Mouse (Mus musculus) ovary, adult 18-20 months (tissue): Measurements from ENCODE around the gene Bspry.

Experiments
- DNase-seq: peaks from one replicate; pipeline ENCODE4 v3.0.0; 2022; ENCODE audit warnings: low spot score, mixed read lengths

Gene Bspry

DNA sequence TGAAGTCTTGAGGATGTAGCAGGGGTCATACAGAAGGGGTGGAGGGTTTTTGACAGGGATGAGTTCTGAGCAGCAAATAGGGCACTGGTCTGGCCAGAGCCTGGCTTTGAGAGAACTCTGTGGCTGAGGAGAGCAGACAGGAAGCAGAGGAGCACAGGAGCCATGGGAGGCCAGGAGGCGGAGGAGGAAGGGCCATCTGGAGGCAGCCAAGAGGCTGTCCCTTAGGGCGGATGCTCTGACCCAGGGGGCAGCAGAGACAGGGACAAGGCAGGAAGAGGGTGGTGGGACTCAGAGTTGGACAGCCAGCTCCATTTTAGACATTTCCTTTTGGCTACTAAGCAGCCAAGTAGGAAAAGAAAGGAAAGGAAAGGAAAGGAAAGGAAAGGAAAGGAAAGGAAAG, 36.2 kb downstream of the Bspry start:
- no peak for DNase-seq

DNA sequence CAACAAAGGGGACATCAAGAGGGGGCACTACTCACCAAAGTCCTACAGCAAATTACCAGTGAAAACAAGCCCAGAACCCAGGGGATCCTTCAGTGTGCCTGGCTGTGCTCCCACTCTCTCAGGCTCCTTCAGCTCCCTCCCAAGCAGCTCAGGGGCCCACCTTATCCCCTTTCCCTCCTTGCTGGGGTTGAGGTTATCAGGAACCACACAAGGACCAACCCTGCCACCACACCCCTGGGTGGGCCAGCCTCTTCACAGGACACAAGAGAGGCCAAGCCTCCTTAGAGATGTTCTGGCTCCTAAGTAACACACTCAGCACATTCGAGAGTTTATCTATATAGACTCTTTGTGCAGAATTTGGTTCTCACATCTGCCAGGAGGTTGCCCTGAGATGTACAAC, 36.7 kb downstream of the Bspry start:
- no peak for DNase-seq

DNA sequence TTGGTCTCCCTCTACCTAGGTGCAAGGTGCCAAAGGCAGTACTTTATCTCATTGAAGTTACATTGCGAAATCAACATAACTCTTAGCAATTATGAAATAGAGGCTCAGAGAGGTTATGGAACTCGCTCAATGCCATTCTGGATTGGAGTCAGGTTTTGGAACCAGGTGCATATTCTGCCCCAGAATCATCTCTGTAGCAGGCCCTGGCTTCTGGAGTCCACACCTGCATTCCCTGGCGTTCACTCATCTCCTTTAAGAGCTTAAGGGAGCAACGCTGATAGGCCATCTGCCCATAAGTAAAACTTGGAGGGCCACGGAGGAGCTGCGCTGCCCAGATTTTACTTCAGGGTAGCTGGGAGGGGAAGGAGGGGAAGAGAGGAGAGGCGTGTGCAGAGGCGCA, 37.2 kb downstream of the Bspry start:
- DNase-seq, result no peak

DNA sequence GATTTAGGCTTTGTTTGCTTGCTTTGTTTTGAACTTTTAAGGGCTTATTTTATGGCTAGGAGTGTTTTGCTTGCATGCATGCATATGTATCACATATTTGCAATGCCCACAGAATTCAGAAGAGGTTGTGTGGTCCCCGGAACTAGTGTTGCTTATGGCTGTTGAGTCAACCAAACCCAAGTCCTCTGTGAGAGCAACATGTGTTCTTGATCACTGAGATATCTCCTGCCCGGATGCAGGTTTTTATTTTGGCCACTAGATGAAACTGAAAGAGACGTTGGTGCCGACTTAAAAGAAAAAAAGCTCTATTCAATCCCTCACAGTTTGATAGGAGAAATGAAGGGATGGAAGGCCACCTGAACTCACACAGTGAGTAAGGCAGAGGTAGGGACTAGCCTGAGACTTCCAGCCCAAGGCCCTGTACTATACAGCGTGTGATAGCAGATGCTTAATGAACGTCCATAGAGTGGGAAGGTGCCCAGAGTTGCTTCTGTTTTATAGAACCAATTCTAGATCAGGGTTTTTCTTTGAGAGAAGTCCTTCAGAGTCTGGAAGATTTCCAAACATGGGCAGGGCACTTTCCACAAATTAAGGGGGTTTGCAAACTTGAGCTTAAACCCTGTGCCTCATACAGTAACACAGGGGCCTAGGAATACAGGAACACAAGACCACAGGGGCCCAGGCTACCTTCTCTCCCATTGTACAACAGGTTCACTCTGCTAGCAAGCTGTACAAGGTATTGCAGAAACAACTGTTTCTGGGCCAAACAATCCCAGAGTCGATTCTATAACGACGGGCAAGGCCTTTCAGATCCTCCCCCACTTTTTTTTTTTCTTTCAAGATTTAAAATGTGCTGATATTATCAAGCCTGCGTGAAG, 37.9 kb downstream of the Bspry start:
- DNase-seq, result no peak

DNA sequence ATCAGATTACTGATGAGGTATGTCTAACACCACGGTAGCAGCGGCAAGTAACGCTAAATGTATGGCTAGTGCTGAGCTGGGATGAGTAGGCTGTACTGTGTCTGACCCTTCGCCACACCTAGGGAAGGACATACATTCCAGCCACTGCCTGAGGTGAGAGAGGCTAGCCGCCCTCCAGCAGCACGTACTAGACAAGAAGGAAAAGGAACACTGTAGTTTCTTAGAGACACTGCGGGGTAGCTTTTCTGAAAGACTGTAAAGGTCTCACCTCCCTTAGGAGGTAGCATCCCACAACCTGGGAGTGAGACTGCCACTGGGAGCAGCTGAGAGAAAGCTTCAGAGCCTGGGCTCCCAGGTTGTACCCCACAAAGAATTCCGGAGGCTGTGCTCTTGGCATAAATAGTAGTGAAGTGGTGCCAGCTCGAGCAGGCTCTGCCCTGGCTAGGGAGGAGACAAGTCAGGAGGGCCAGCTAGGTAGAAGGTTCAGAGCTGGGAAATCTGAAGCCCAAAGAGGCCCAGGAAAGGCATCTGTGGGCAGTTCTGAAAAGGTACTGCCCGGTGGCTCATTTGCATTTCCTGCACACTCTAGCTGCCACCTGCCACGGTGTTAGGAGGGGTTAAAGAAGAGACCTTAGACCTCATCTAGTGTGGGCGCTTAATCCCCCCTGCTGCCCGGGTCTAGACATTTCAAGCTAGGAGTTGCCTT, 38.7 kb downstream of the Bspry start:
- no peak for DNase-seq

DNA sequence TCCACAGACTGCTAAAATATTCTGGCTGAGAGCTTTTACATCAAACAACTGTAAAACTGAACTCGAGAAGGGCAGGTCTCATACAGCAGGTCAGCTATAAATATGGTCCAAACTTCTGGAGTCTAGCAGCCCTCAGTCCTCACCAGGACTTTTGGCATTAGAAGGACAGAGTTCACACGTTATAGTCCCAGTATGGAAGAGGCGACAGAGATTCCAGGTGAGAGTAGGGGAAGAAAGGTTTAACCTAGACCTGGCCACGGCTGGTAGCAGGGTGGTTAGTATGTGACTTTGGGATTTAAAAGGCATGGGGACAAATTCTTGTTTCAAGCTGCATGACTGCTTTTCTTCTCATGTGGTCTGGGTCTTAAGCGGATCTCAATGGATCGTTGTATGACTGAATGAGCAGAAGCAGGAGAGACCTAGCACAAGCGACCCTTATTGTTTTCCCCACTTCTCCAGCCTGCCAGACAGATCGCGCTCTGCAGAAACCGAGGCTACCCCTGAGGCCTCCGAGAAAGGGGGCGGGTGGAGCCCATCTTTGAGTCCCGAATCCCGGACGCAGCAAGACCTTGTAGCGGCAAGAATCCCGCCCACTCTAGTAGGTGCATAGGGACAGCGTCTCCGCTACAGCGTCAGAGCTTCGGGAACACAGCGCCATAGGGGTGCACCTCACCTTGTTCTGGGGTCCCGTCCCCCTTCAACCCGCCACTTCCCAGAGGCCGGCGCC, 39.4 kb downstream of the Bspry start:
- no peak for DNase-seq

DNA sequence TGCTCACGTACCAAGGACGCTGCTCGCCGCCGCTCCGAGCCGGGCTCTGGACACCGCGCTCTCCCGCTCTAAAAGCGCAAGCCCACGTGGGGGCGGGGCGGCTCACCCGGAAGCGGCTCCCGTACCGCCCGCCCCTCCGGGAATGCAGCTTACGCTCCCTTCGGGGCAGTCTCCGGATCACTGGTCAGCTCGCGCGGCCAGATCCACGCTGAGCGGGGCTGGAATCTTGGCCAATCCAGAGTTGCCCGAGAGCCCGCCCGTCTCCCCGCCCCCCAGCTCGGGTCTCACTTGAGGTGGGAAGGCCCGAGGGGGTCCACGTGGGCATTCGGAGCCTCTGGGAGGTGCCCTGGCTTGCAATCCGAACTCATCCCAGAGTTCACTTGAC, 40.0 kb downstream of the Bspry start, which contains the start of gene Alad:
TSS of gene Alad (minus strand) at position 70 of the 385 bp plus-strand sequence.
- peak; percentile 89 for DNase-seq

DNA sequence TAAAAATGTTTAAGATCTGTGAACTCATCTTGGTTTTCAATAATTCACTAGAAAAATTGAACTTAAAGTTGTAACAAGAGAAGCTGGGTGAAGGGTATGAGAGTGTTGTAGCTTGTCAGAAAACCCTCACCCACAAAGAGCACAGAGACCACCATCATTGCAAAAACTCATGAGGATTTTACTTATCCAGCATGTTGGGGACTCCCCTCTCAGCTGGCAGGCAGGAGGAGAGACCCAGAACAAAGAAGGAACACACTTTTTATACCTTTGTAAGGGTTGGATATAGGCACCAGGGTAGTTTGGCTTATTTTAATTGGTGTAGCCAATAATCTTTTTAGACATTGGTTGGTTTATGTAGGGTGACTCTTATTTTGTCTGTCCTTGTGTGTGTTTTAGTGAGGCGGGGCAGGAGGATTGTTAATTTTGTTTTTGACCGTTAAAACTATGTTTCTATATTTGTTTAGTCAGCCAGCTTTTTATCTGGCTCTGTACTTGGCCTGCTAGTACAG, 41.1 kb downstream of the Bspry start:
- no peak for DNase-seq

DNA sequence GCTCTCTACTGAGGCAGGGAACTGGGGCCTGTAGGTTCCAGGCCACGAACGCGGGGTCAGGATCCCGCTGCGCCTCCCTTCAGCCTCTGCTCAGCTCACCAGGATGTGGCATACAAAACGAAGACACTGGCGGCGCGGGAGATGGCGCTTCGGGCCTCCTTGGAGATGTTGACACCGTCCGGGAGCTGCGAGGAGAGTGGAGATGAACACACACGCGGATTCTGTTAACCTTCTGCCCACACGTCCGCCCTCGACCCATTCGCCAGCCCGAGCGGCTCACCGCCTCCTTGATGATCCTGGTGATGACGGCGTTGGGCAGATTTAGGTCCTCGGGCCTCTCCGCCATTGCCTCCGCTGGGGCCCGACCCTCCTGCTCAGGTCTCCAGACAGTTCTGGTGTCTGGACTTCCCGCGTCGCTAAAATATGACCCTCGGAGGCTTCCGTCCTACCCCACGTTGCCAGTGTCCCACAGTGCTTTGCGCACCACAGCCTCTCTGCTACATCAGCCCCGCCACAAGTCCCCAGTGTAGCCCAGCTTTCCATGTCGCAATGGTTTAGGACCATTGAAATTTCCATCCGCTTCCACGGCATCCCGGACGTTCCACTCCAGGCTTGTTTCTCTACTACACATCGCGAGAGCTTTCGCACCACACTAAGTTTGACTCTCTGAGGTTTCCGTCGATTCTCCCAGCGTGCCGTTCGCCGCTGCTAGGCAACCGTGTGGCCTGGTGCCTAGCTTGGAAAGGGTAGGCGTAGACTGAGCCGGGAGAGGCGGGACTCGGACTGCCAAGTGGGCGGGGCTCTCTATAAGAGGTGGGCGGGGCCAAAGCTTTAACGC, 45.0 kb downstream of the Bspry start, which contains the start of the genes Pole3 and 4933430I17Rik:
TSS of gene Pole3 (minus strand) at position 418 of the 838 bp plus-strand sequence.
TSS of gene 4933430I17Rik (plus strand) at position 719 of the 838 bp plus-strand sequence.
- DNase-seq, result peak; percentile 95

DNA sequence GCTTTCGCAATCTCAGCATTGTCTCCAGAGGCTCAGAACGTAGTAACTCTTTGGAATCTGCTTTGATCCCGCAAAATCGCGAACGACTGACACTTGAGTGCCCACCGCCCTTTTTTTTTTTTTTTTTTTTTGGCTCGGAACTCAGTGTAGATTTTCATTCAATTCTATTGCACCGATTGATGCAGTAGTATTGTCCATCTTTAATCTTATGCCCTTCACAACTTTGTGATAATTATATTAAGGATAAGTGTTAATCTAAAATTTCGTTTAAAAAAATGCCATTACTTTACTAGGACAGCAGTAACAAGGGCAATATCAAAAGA, 45.6 kb downstream of the Bspry start:
- DNase-seq, result no peak

DNA sequence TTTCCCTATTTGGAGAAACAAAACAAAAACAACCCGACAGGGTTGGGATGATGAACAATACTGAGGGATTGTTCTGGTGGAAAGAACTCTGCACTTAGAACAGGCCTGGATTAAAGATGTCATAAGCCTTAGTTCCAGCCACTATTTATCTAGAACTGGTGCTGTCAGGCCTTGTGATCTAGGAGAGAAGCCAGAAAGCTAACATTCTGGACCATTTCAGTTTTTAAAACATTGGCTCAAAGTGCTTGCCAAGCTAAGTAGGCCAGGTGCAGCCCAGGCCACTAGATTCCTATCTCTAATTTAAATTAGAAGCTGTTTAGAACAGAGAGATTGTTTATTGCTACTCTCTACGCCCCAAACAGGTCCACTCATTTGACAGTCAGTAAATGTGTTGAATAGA, 46.4 kb downstream of the Bspry start:
- DNase-seq, result no peak

DNA sequence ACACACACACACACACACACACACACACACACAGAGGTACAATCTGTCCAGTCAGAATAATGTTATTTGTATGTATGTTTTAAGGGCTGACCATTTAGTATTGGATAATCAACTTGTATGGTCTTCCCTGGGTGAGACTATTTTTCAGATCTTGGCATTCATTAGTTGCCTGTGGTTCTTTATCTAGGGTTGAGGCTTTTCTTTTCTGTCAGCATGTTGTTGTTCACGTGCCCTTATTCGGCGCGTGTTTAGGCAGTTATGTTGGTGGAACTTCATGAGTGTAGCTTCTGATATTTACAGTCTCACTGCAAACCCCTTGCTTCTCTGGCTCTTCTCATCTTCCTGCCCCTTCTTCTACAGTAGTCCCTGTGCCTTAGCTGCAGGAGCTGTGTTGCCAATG, 47.8 kb downstream of the Bspry start:
- no peak for DNase-seq

DNA sequence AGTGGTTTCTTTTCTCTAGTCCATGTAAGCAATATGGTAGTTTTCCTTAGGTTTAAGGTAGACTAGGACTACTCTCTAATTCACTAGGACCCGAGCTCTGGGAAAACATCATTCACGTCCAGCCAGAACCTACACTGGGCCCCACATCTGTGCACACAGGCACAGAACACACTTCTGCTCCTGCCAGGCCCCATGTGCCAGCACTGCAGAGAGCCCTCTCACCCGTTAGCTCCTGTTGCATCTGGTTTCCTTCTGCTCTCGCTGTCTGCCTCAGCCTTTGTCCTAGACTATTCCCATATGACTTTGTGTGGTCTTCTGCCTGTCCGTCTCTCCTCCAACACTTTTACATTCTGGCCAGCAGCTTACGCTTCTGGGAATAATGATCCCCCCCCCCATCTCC, 53.9 kb downstream of the Bspry start:
- DNase-seq, result no peak

DNA sequence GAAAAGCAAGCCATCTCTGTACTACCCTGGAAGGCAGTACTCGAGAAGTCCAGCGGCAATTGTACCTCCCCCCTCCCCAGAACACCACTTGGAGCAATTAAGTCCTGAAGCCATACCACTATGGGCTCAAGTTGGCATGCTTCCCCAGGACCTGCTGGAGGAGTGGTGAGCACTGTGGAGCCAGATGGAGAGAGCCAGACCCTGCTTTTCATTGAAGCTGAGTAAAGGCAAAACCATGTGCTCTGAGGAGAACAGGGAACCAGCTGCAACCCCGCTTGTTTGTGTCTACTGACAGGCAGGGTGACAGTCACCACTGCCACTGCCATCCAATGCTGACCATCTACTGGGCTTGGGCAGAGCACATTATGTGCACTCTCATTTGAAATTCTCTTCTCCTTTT, 61.9 kb downstream of the Bspry start:
- no peak for DNase-seq

DNA sequence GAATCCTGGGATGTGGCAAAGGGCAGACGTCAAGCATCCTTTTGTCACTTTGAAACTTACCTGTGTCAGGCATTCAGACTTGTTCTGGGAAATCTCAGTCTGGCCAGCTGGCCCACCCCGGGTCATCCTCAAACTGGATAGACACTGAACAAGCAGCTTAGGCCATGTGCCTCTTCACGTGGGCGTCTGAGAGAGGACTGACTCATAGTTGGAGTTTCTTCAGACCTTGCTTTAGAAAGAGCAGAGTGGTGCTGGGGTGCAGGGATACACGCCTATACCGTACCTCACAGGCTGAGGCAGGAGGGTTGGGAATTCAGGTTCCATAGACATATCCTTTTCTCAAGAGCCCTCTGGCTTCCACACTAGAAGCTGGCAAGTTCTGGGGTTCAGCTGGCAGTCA, 63.9 kb downstream of the Bspry start:
- DNase-seq, result no peak

DNA sequence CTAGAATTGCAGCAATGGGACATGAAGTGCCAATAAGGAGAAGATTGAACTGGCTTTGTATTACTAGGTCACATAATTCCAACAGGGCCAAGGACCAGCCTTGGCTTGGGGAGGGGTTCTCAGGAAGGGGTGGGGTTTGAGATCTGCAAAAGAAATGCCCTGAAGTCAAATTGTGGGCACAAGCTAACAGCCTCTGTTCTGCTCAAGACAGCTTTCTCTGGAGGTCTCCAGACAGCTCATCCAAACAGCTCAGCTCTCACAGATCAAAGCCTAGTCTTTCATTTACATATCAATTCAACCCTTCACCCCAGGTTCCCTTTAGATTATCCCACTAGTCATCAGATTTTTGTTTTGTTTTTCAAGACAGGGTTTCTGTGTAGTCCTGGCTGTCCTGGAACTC, 64.9 kb downstream of the Bspry start:
- DNase-seq, result no peak
